Mouse (Mus musculus) C2C12 (cell line): ENCODE measurements at regions not wholly inside any gene's neighbourhood (a gene's known extent, or its start where the extent isn't known, plus 50 kb on each side); places are given as distances from the start of the nearest gene placed in this dataset.

Experiments used
- CEBPB ChIP-seq: IDR thresholded peaks from one replicate; pipeline ENCODE4 v1.6.1; 2011; ENCODE audit warnings: low read depth, mild to moderate bottlenecking, control low read depth, moderate library complexity
- CTCF ChIP-seq: IDR thresholded peaks from one replicate; pipeline ENCODE4 v1.5.1; 2011; ENCODE audit not compliant: control insufficient read depth, insufficient read depth, insufficient read length
- MAX ChIP-seq: IDR thresholded peaks from one replicate; pipeline ENCODE4 v1.6.1; 2011; ENCODE audit warnings: mild to moderate bottlenecking, control low read depth
- MYOD1 ChIP-seq: IDR thresholded peaks from one replicate; pipeline ENCODE4 v1.6.1; 2011; ENCODE audit warnings: low read depth; ENCODE audit not compliant: control insufficient read depth, insufficient read length
- MYOG ChIP-seq: IDR thresholded peaks from one replicate; pipeline ENCODE4 v1.6.1; 2011; ENCODE audit not compliant: control insufficient read depth, insufficient read length; ENCODE audit errors: extremely low read depth
- USF1 ChIP-seq: IDR thresholded peaks from one replicate; pipeline ENCODE4 v1.6.1; 2011; ENCODE audit warnings: low read depth, mild to moderate bottlenecking, control low read depth, moderate library complexity

- TF ChIP-seq CTCF (no peak), USF1 (no peak), CEBPB (no peak), MAX (no peak), MYOG (no peak), MYOD1 (no peak)
Observed at GRCm38 (mm10) chr3:131737953-131738598, 173.5 kb downstream of the Papss1 start.
